Mouse (Mus musculus) heart, postnatal 0 days (tissue): ENCODE measurements at regions not wholly inside any gene's neighbourhood (a gene's known extent, or its start where the extent isn't known, plus 50 kb on each side); places are given as distances from the start of the nearest gene placed in this dataset.

Experiments used
- ATAC-seq: fragments of 200-750 bp; cut with Nextera tagmentation; 2 replicates; pipeline ENCODE4 v1.8.0; 2017; ENCODE audit warnings: low read depth, moderate number of reproducible peaks, moderate library complexity; ENCODE audit not compliant: insufficient read depth
- DNase-seq: peaks from one replicate; pipeline ENCODE4 v3.0.0-alpha.2; 2016; ENCODE audit warnings: low spot score
- H3K27ac ChIP-seq: fragments of 300-500 bp; sonication (generic); 2 replicates; pipeline ENCODE4 v1.5.1; 2014; ENCODE audit warnings: low read depth, mild to moderate bottlenecking
- H3K27me3 ChIP-seq: fragments of 300-500 bp; sonication (generic); 2 replicates; pipeline ENCODE4 v1.6.1; 2014; ENCODE audit warnings: low read length, mixed read lengths; ENCODE audit not compliant: control insufficient read depth, insufficient read depth
- H3K36me3 ChIP-seq: fragments of 300-500 bp; sonication (generic); replicated peaks from 2 replicates; pipeline ENCODE4 v1.6.1; 2014; ENCODE audit warnings: low read length, mixed read lengths; ENCODE audit not compliant: control insufficient read depth, insufficient read depth
- H3K4me1 ChIP-seq: fragments of 300-500 bp; sonication (generic); 2 replicates; pipeline ENCODE4 v1.6.1; 2014; ENCODE audit warnings: antibody characterized with exemption; ENCODE audit not compliant: control insufficient read depth, insufficient read depth
- H3K4me2 ChIP-seq: fragments of 300-500 bp; sonication (generic); 2 replicates; pipeline ENCODE4 v1.6.1; 2014; ENCODE audit warnings: low read depth, mild to moderate bottlenecking, low read length, moderate library complexity
- H3K4me3 ChIP-seq: fragments of 300-500 bp; sonication (generic); 2 replicates; pipeline ENCODE4 v1.5.1; 2014; ENCODE audit warnings: low read depth, low read length
- H3K9ac ChIP-seq: fragments of 300-500 bp; sonication (generic); replicated peaks from 2 replicates; pipeline ENCODE4 v1.6.1; 2014; ENCODE audit warnings: low read depth, low read length, mixed read lengths
- H3K9me3 ChIP-seq: fragments of 300-500 bp; sonication (generic); replicated peaks from 2 replicates; pipeline ENCODE4 v1.6.1; 2016; ENCODE audit warnings: low read length; ENCODE audit not compliant: control insufficient read depth
- CTCF ChIP-seq: IDR thresholded peaks from 2 replicates; pipeline ENCODE4 v1.5.1; 2016; ENCODE audit warnings: antibody characterized with exemption, control low read depth, low read depth
- EP300 ChIP-seq: IDR thresholded peaks from 2 replicates; pipeline ENCODE4 v1.6.1; 2016; ENCODE audit warnings: antibody characterized with exemption, low read depth
- WGBS: fragments of 180-500 bp; shearing (Covaris S2); extraction: QIAGEN DNeasy Blood & Tissue Kit; methylation state at CpG from one replicate; pipeline ENCODE4 v1.1.7; 2014; 5-methylcytosine and 5-hydroxymethylcytosine counted together

DNA sequence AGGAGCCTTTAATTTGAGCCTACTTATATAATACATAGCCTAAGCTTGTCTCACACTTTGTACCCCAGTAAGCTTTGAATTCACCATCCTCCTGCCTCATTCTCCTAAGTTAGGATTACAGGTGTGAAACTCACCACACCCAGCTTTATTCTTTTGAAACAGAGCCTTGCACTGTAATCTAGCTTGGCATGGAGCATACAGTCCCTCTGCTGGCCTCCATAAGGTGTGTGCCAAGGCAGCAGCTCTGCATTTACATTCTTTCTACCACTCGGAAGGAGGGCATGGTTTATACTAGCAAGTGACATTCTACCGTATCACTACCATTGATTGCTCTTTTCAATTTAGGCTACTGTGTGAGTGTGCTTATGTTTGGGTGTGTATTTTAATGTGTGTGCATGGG lies 65.7 kb downstream of the Jrkl start:
- no peak overlapping the region for H3K9ac ChIP-seq
- H3K27ac ChIP-seq = no peak overlapping the region
- no peaks in the 10 kb centered on the region for H3K9me3 ChIP-seq
- no peak for ATAC-seq
- no peaks in the 10 kb centered on the region for H3K36me3 ChIP-seq
- no peak for DNase-seq
- H3K4me2 ChIP-seq = no peak overlapping the region
- H3K4me1 ChIP-seq = no peaks in the 10 kb centered on the region
- TF ChIP-seq CTCF (0 out of 2 replicates have a peak, but pooled peaks have one; percentile 6), EP300 (no peak)
- WGBS = 63% methylated on average over 2 of the region's 2 CpGs
- no peaks in the 10 kb centered on the region for H3K27me3 ChIP-seq
- no peak overlapping the region for H3K4me3 ChIP-seq
